Mouse (Mus musculus) left cerebral cortex, adult 11 months (tissue): ENCODE measurements around the gene Hormad1.
"Not testable (repeated sequence)": the region's sequence is repeated elsewhere in the genome, so short reads cannot be mapped to it uniquely, and the experiment has no call there.

Experiments
- DNase-seq: peaks from one replicate; pipeline ENCODE4 v3.0.0; 2022; ENCODE audit warnings: low spot score

Gene Hormad1

DNA sequence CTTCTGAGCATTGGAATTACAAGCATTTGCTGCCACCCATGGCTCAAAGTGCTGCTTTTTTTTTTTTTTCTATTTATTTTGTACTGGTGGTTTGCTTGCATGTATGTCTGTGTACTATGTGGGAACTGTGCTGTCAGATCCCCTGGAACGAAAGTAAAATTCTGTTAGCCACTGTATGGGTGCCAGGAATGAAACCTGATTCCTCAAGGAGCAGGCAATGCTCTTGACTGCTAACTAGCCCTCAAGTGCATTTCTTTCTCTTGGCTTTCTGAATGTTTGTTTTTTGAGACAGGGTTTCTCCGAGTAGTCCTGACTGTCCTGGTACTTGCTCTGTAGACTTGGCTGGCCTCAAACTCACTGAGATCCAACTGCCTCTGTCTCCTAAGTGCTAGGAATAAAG is 2.3 kb downstream of the Hormad1 start:
- DNase-seq: no peak

DNA sequence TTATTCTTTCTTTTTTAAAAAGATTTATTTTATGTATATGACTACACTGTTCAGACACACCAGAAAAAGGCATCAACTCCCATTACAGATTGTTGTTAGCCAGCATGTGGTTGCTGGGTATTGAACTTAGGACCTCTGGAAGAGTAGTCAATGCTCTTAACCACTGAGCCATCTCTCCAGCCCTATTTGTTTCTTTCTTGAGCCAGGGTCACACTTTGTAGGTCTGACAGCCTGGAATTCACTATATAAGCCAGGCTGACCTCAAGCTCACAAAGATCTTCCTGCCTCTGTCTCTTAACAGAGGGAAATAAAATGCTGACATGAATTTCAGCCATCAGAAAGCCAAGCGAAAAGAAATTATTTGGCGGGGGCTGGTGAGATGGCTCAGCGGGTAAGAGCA is 10.1 kb downstream of the Hormad1 start:
- DNase-seq: no peak

DNA sequence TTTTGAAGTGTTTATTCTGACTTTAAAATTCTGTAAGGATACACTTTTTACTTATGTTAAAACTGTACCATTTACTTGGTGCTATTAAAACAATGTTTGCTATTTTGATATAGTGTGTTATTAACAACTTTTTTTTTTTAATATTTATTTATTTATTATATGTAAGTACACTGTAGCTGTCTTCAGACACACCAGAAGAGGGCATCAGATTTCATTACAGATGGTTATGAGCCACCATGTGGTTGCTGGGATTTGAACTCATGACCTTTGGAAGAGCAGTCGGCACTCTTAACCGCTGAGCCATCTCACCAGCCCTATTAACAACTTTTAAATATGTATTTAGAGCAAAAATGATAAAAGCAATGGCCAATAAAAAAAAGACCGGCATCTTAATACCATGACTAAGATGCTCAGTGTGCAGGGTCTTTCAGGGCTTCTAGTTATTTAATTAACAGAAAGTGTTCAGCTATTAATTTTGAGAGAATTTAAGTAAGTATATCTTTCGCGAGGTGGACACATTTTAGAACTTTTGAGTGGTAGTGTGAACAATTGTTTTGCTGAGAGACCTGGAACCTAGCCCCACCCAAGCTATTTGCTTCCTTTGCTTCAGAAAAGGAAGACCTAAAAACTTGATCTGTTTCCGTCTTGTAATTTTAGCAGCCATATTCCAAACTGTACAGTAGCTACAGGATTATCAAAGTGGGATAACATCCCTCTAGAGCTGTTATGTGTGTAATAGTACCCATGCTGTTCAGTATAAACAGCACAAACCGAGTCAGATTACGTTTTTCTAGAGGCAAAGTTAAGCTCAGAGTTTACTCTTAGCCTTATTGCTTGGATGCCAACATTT is 28.5 kb downstream of the Hormad1 start:
- no peak for DNase-seq

DNA sequence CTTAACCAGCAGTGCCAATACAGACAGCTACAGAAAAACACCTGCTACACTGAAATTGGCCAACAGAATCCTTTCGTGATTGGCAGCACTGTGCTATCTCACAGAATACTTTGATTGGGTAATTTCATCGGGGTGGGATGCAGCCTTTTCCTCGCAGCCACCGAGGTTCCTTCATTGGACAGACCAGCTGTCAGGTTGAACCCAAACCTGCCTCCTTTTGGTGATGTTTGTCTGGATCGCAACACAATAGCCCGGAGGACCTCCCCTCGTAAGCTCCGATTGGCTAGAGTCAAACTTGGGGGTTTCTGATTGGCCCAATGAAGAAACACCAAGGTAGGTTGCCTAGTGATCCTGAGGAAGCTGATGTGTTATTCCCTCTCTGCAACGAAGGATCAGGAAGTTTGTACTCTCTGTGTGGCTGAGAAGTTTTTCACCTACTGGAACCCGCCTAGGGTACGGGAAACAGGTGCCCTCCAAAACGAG is 29.2 kb downstream of the Hormad1 start, which contains the start of gene Golph3l:
Golph3l (plus strand) TSS at position 331 of the 483 bp plus-strand sequence.
- DNase-seq: peak; percentile 99

DNA sequence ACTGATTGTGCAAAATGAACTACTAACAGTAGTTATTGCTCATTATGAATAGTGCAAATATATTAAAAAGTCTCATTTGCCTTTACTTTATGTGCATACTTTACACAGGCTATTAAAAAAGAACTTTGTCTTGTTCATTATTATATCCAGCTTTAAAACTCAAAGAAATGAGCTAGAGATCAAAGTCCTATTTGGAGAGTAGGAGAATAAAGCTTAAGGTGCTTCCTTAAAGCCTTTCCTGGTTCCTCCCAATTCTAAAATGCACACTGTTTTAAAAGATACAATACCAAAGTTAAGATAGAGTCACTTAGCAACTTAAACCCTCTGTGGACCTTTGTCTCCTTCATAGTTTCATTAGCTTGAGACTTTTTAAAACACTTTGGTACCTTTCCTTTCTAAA is 39.3 kb downstream of the Hormad1 start:
- no peak for DNase-seq

DNA sequence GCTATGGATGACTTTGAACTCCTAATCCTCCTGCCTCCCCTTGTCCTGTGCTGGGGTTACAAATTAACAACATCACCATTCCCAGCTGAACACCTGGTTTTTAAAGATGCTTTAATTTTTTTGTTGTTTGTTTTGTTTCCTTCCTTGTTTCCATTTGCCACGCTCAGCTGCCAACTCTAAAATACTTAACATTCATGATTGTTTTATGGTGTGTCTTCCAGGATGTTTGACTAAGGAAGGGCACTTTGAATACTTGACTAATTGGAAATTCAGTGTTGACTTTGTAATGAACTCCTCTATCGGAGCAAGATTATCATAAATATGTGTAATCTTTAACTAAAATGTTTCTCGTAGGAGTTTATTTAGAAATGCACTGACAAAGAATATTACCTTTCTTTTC is 41.8 kb downstream of the Hormad1 start:
- no peak for DNase-seq

DNA sequence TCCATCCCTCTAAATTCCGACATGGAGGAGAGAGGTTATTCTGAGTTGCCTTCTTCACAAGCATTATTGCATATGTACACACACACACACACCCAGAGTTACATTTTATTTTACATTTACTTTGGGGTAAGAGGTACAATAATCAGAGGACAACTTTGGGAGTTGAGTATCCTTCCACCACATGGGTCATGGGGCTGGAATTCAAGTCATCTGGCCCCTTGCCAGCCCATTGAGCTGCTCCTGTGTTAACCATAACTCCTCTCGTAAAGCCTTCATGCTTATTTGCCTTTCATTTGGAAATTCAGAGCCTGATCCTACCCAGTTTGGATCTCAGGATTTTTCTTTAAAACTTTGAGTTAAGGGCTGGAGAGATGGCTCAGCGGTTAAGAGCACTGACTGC is 46.6 kb downstream of the Hormad1 start:
- DNase-seq: no peak

DNA sequence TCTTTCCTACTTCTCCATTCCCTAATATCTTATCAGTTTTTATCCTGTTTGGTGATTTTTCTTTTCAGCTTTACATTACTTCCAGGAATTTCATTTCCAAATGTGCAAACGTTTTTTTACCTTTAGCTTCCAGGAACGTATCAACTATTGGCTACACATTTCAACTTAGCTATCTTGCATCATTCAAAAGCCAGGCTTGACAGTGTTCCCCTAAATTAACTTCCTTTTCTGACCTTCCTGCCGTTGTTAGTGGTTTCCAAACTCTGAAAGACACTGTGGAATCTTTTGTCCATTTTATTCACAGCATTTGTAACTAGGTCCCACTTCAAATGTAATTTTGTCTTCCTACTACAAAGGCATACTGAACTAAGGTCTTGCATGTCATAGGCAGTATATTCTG is 49.7 kb downstream of the Hormad1 start:
- DNase-seq: no peak

DNA sequence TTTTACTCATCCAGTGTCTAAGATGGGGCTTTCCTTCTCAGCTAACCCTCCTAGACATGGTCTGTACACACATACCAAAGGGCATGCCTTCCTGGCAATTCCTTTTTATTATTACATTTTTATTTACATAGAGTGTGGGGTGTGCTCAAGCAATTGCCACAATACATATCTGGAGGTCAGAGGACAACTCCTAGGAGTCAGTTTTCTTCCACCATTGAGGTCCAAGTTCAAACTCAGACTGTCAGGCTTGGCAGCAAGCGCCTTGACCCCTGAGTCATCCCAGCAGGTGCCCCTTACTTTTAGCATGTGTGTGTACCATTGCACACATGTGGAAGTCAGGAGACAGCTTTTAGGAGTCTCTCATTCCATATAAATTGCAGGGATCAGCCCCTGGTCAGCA is 54.5 kb downstream of the Hormad1 start:
- no peak for DNase-seq

DNA sequence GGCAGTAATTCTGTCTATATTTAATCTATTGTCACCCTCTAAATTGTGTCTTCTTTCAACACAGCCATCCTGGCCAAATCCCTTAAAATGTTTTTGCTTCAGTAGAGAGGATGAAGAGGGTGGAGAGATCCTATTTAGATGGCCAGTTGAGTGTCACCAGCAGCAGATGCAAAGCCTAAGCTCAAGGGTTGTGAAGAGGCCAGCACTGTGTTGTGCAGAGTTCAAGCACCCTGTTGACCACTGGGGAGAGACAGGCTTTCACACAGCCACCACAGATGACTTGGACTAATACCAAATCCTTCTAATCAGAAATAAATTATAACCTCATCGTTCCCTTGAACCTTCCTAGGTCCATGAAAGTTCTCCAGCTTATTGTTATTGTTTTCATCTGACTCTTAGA is 59.0 kb downstream of the Hormad1 start:
- no peak for DNase-seq

DNA sequence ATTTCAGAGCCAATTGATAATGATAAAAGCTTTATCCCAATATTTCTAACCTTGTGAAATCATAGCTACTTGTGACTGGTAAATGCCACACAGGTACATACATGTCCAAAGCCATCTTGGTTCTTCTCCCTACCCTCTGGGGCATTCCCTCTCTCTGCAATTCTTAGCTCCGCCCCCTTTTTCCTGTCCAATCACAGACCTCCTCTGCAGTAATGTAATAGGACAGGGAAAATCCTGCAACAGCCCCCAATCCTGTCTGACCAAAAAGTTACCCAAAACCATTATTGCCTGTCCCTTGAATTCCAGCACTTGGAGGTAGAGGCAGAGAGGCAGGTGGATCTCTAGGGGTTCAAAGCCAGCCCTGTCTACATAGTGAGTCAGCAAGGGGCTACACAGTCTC is 61.8 kb downstream of the Hormad1 start:
- no peak for DNase-seq

DNA sequence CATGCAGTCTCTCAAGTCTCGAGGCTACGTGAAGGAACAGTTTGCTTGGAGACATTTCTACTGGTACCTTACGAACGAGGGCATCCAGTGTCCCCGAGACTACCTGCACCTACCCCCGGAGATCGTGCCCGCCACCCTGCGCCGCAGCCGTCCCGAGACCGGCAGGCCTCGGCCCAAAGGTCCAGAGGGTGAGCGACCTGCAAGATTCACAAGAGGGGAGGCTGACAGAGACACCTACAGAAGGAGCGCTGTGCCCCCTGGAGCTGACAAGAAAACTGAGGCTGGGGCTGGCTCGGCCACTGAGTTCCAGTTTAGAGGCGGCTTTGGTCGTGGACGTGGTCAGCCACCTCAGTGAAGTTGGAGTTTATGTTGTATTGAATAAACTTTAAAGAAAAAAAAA is 62.9 kb downstream of the Hormad1 start:
- not testable (repeated sequence) for DNase-seq

DNA sequence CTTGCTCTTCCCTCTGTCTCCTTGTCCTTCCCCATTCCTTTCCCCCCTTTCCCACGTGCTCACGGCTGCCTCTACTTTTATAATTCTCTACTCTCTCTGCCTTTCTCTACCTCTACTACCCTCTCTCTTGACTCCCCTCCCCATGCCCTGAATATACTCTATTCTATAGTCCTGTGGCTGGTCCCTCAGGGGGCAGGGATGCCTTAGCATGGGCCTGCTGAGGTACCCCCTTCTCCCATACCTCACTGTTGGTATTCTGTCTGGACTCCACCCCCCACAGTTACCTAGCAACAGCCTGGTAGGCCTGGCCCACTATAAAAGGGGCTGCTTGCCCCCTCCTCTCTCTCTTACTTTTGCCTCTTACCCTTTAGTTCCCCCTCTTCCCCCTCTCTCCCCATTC is 64.1 kb downstream of the Hormad1 start:
- no peak for DNase-seq

DNA sequence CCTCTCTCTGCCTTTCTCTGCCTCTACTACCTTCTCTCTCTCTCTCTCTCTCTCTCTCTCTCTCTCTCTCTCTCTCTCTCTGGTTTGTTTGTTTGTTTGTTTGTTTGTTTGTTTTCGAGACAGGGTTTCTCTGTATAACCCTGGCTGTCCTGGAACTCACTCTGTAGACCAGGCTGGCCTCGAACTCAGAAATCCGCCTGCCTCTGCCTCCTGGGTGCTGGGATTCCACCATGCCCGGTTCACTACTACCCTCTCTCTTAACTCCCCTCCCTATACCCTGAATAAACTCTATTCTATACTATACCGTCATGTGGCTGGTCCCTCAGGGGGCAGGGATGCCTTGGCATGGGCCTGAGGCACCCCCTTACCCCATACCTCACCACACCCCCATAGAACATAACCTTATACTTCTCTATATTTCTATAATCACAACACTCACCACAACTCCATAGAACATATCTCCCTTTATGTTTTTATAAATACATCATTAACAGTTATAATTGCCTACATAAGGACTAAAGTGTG is 64.6 kb downstream of the Hormad1 start:
- DNase-seq: not testable (repeated sequence)

DNA sequence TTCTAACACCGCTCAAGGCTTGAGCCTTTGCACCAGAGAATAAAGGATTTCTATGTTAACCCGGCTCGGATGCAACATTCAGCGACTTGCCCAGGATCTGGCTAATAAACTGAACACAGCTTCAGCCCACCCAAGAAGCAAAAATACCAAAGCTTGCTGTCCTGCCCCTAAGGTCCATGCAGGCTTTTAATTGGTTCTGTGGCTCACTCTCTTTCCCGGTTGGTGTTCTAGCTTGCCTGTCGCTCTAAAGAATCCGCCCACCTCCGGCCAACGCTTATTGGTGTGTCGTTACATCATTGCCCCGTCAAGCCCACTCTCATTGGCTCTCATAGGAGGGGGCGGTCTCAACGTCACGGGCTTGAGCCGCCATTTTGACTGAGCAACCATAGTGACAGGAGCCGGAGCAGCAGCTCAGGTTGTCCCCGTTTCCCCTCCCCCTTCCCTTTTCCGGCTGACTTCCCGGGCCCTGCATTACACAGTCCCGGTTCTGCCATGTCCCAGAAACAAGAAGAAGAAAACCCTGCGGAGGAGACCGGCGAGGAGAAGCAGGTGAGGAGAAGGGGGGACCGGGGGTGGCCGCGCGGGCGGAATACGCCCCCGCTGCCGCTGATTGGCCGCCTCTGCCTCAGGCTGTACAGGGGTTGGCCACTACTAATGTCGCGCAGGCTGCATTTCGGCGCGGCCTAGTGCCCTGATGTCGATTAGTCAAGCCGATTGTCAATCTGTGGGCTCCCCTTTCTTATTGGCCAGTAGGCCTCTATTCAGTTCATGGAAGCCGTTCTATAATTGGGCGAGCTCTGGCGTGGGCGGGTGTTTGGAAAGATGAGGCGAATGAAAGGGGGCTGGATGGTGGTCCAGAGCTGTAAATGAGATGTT is 65.4 kb downstream of the Hormad1 start, which contains the start of gene Ensa:
Ensa (plus strand) TSS at position 366 of the 876 bp plus-strand sequence.
- peak; percentile 99 for DNase-seq

DNA sequence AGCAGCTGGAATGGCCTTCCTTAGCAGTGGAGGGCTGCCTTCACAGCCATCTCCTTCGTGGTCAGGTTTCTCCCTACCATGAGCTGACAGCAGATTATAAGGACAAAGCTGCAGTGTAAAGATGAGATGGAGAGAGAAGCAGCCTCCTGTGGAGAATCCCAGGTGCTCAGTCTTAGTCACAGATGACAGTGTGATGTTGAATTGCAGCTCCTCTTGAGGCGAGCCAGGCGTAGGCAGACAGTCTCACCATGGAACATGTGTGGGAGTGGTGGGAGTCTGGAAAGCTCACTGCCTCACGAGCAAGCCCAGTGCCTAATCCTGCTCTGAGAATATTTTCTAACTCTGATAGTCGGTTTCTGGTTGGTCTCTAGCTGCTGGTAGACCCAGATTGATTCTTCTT is 68.3 kb downstream of the Hormad1 start:
- peak; percentile 76 for DNase-seq

DNA sequence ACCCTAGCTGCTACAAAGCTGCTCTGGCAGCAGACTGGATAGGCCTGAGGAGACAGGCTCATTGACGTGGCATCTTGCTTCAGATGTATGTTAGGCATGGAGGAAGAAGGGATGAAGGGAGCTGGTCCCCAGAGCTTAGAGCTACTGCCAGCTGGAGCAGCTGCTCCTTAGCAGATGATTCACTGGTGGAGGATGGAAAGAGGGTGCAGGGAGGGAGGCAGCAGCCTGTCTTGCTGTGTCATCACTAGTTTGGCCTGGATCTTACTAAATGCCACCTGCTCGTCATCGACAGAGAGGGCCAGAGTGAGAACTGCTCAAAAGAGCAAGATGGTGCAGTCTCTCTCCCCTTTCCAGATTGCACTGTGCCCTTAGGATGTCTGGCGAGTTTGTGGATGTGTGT is 70.3 kb downstream of the Hormad1 start:
- DNase-seq: peak; percentile 67

DNA sequence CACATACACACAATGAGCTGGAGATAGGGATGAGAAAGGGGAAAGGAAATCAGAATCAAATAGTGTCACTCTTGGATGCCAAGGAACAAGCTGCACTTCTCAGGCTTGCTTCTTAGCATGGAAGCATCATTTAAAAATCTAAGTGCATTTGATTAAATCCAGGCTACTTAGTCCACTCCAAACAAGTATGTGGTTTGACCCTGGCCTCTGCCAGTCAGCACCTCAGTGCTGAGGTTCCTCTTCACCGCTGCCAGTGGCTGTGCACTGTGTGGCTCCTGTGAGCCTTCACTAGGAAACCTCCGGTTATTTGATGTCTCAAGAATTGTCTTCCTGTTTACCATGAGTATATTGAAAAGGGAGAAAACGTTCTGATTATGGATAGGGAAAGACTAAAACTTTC is 71.4 kb downstream of the Hormad1 start:
- DNase-seq: no peak

DNA sequence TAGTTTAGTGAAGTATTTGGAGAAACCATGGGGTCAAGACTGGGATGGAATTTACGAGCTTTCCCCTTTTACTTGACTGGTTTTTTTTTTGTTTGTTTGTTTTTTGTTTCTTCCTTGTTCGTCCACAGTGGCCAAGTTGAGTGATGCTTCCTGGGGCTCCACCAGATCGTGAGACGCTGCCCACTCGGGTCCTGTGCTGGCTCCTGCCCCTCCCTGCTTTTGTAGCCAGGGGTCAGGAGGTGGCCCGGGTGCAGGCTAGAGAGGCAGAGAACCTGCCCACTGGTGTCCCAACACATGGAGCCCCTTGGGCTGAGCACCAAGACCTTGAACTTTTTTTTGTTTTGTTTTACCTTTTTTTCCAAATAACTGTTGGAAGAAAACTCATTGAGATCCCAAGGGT is 71.8 kb downstream of the Hormad1 start:
- DNase-seq: no peak

DNA sequence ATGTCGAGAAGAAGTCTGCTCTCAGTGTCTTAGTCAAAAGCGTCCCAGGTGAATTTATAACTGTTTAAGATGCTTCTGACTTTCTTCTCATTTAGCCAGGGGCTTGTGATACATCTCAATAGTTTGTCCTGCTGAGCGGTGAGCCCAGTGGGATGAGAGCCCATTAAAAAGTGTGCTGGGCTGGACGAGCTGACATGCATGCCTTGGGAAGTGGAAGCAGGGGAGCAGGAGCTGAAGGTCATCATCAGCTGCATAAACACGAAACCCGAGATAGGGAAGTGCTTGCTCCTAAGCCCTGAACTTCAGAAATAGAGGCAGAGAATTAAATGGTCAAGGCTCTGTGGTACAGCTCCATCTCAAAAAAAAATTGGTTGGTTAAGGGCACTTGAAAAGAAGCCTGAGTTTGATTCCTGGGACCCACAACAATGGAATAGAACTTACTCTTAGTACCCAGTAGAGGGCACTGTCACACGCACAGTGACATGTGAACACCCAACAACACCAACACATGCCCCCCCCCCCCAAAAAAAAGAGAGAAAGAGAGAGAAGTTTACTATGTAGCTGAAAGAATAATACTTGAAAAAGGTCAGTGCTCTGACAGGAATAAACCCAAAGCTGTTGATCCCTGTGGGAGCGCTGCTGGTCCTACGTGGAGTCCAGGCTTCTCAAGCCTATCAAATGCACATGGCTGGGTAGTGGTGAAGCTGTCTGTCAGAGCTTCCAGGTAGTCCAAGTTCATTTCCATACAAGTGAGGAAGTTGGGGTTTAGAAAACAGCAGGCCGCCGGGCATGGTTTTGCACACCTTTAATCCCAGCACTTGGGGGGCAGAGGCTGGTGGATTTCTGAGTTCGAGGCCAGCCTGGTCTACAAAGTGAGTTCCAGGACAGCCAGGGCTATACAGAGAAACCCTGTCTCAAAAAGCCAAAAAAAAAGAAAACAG is 73.4 kb downstream of the Hormad1 start:
- no peak for DNase-seq

DNA sequence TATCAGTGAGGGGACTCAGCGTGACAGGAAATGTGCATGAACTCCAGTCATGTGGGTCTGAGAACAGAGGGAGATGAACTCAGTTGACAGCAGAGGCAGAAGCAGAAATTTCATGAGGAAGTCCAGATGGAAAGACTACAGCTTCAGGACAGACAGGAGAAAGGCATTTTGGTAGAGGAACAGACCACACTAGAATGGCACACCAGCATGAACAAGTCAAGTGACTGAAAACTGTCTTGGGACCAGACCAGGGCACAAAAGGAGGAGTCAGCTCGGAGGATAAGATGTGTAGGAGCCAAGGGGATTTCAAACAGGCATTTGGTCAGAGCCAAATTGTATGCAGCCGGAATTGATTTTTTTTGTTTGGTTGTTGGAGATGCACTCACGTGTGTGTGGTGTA is 76.2 kb downstream of the Hormad1 start:
- DNase-seq: no peak

DNA sequence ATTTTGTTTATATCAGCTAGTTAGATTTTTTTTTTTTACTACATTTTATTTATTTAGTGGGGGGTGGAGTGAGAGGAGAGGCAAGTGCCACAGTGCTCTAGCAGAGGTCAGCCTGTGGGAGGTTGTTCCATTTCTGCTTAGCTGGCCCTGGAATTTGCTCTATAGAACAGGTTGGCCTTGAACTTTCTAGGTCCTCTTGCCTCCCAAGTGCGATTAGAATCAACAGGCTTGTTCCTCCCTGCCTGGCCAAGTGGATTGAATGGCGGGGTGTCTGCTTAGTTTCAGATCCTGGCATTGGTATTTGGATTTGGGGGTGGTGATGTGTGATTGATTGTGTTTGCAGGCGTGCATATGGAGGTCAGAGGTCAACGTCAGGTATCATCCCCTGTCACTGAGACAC is 76.6 kb downstream of the Hormad1 start:
- DNase-seq: no peak
